Mouse (Mus musculus) MEL (cell line): ENCODE data around the gene Camkk2. TPM values are rescaled to one million over a fixed set of nuclear protein-coding genes. Genes with fewer than 3 reads are reported as not detected.
A peak's percentile ranks its signal among the peaks of the same experiment; 100 is the strongest.

Experiments used
- DNase-seq: peaks from one replicate; pipeline ENCODE4 v3.0.0; 2011; ENCODE audit warnings: low read depth, low spot score
- H3K27ac ChIP-seq: 2 replicates; pipeline ENCODE4 v1.5.1; 2012; ENCODE audit warnings: low read depth, mild to moderate bottlenecking, control low read depth, low read length, moderate library complexity; ENCODE audit not compliant: control insufficient read depth
- H3K27me3 ChIP-seq, 2 experiments: fragments of 150-350 bp in 1 of 2; sonication (generic) in 1 of 2; 2 replicates each; pipeline ENCODE4 v1.6.1; 2012; ENCODE audit warnings: low read length in 2 of 2, mild to moderate bottlenecking in 2 of 2, improper control_type of control experiment in 1 of 2, moderate library complexity in 1 of 2; ENCODE audit not compliant: insufficient read depth in 2 of 2, control insufficient read depth in 1 of 2
- H3K36me3 ChIP-seq, 2 experiments: 2 replicates each; pipeline ENCODE4 v1.6.1; 2012 to 2014; ENCODE audit warnings: low read length in 2 of 2, improper control_type of control experiment in 1 of 2, inconsistent platforms in 1 of 2, mild to moderate bottlenecking in 1 of 2; ENCODE audit not compliant: insufficient read depth in 2 of 2, control insufficient read depth in 1 of 2
- H3K4me1 ChIP-seq, 2 experiments: fragments of 150-350 bp in 1 of 2; sonication (generic) in 1 of 2; 2 replicates each; pipeline ENCODE4 v1.6.1; 2012; ENCODE audit warnings: low read length in 2 of 2, improper control_type of control experiment in 1 of 2, mild to moderate bottlenecking in 1 of 2; ENCODE audit not compliant: insufficient read depth in 2 of 2, control insufficient read depth in 1 of 2
- H3K4me3 ChIP-seq, 2 experiments: fragments of 150-350 bp in 1 of 2; sonication (generic) in 1 of 2; 2 replicates each; pipeline ENCODE4 v1.5.1; 2012; ENCODE audit warnings: low read depth in 2 of 2, low read length in 2 of 2, mild to moderate bottlenecking in 2 of 2, moderate library complexity in 2 of 2, control low read depth in 1 of 2, improper control_type of control experiment in 1 of 2; ENCODE audit not compliant: control insufficient read depth in 1 of 2, insufficient read depth in 1 of 2
- H3K79me2 ChIP-seq: 2 replicates; pipeline ENCODE4 v1.6.1; 2012; ENCODE audit warnings: mild to moderate bottlenecking, low read length, moderate library complexity; ENCODE audit not compliant: control insufficient read depth, poor library complexity, insufficient read depth
- H3K9ac ChIP-seq: 2 replicates; pipeline ENCODE4 v1.6.1; 2012; ENCODE audit warnings: low read depth, mild to moderate bottlenecking, control low read depth, low read length, moderate library complexity; ENCODE audit not compliant: control insufficient read depth, poor library complexity, severe bottlenecking
- H3K9me3 ChIP-seq: fragments of 150-350 bp; sonication (generic); replicated peaks from 2 replicates; pipeline ENCODE4 v1.6.1; 2012; ENCODE audit warnings: mild to moderate bottlenecking, low read length, improper control_type of control experiment, moderate library complexity; ENCODE audit not compliant: insufficient read depth
- CHD2 ChIP-seq: IDR thresholded peaks from 2 replicates; pipeline ENCODE4 v1.6.1; 2011; ENCODE audit warnings: low read length, improper control_type of control experiment
- E2F4 ChIP-seq: IDR thresholded peaks from 2 replicates; pipeline ENCODE4 v1.6.1; 2011; ENCODE audit warnings: low read depth, low read length, improper control_type of control experiment, borderline replicate concordance
- ELF1 ChIP-seq: IDR thresholded peaks from 2 replicates; pipeline ENCODE4 v1.6.1; 2014; ENCODE audit warnings: low read depth, mild to moderate bottlenecking, inconsistent platforms, low read length, improper control_type of control experiment, moderate library complexity
- EP300 ChIP-seq, 2 experiments: IDR thresholded peaks; 2 replicates each; pipeline ENCODE4 v1.6.1; 2011; ENCODE audit warnings: improper control_type of control experiment in 2 of 2, low read length in 2 of 2, low read depth in 1 of 2, mild to moderate bottlenecking in 1 of 2
- GATA1 ChIP-seq: IDR thresholded peaks from 2 replicates; pipeline ENCODE4 v1.6.1; 2011; ENCODE audit warnings: low read depth, low read length, improper control_type of control experiment
- MEF2A ChIP-seq: IDR thresholded peaks from 2 replicates; pipeline ENCODE4 v1.6.1; 2014; ENCODE audit warnings: low read depth, mild to moderate bottlenecking, inconsistent platforms, low read length, improper control_type of control experiment; ENCODE audit not compliant: poor library complexity, insufficient replicate concordance, severe bottlenecking; ENCODE audit errors: extremely low read depth
- MYC ChIP-seq: IDR thresholded peaks from 2 replicates; pipeline ENCODE4 v1.6.1; 2011; ENCODE audit warnings: low read depth, mild to moderate bottlenecking, low read length, improper control_type of control experiment, moderate library complexity
- POLR2AphosphoS5 ChIP-seq: IDR thresholded peaks from 2 replicates; pipeline ENCODE4 v1.6.1; 2012; ENCODE audit warnings: low read depth, borderline replicate concordance, mild to moderate bottlenecking, inconsistent platforms, low read length, moderate library complexity, mixed read lengths
- RAD21 ChIP-seq: IDR thresholded peaks from 2 replicates; pipeline ENCODE4 v1.6.1; 2011; ENCODE audit warnings: mild to moderate bottlenecking, low read depth, low read length, improper control_type of control experiment
- RCOR1 ChIP-seq: IDR thresholded peaks from 2 replicates; pipeline ENCODE4 v1.6.1; 2012; ENCODE audit warnings: low read depth, mild to moderate bottlenecking, inconsistent platforms, low read length, improper control_type of control experiment
- SMC3 ChIP-seq: IDR thresholded peaks from 2 replicates; pipeline ENCODE4 v1.6.1; 2011; ENCODE audit warnings: low read depth, low read length, improper control_type of control experiment
- TAL1 ChIP-seq: IDR thresholded peaks from 2 replicates; pipeline ENCODE4 v1.6.1; 2012; ENCODE audit warnings: mild to moderate bottlenecking, inconsistent platforms, low read length, moderate library complexity, mixed read lengths
- TCF12 ChIP-seq: IDR thresholded peaks from 2 replicates; pipeline ENCODE4 v1.6.1; 2014; ENCODE audit warnings: low read depth, mild to moderate bottlenecking, inconsistent platforms, low read length, improper control_type of control experiment, moderate library complexity
- UBTF ChIP-seq: IDR thresholded peaks from 2 replicates; pipeline ENCODE4 v1.6.1; 2012; ENCODE audit warnings: low read depth, mild to moderate bottlenecking, inconsistent platforms, low read length, improper control_type of control experiment, moderate library complexity, borderline replicate concordance; ENCODE audit not compliant: insufficient read depth
- USF1 ChIP-seq: IDR thresholded peaks from 2 replicates; pipeline ENCODE4 v1.6.1; 2014; ENCODE audit warnings: low read depth, mild to moderate bottlenecking, inconsistent platforms, low read length, improper control_type of control experiment, moderate library complexity
- ZC3H11A ChIP-seq: IDR thresholded peaks from 2 replicates; pipeline ENCODE4 v1.6.1; 2012; ENCODE audit warnings: low read depth, mild to moderate bottlenecking, inconsistent platforms, low read length, improper control_type of control experiment
- ZMIZ1 ChIP-seq: IDR thresholded peaks from 2 replicates; pipeline ENCODE4 v1.6.1; 2012; ENCODE audit warnings: low read depth, mild to moderate bottlenecking, inconsistent platforms, low read length, improper control_type of control experiment, moderate library complexity
- ZNF384 ChIP-seq: IDR thresholded peaks from 2 replicates; pipeline ENCODE4 v1.6.1; 2012; ENCODE audit warnings: low read depth, mild to moderate bottlenecking, inconsistent platforms, low read length, improper control_type of control experiment
- polyA plus RNA-seq, 2 experiments: library from polyadenylated mRNA; stranded (reverse) in 1 of 2; unstranded in 1 of 2; fragments of >175 nt in 1 of 2; fragments of >200 nt in 1 of 2; gene quantifications; 2 replicates each; pipeline versions ENCODE4 v1.2.1 to v1.2.4; 2012; ENCODE audit warnings: low replicate concordance in 2 of 2, low read depth in 1 of 2; ENCODE audit not compliant: insufficient read length in 2 of 2, insufficient read depth in 1 of 2, missing spikeins in 1 of 2
- total RNA-seq: library from RNA; depleted of rRNA; stranded (reverse); fragments of 300-350 nt; gene quantifications from 2 replicates; pipeline ENCODE4 v1.2.3, GENCODE M21; 2012

Camkk2 gene
- total and polyA plus RNA-seq, 3 experiments, result 23.7 to 24.8 TPM; not detected in 1

DNA sequence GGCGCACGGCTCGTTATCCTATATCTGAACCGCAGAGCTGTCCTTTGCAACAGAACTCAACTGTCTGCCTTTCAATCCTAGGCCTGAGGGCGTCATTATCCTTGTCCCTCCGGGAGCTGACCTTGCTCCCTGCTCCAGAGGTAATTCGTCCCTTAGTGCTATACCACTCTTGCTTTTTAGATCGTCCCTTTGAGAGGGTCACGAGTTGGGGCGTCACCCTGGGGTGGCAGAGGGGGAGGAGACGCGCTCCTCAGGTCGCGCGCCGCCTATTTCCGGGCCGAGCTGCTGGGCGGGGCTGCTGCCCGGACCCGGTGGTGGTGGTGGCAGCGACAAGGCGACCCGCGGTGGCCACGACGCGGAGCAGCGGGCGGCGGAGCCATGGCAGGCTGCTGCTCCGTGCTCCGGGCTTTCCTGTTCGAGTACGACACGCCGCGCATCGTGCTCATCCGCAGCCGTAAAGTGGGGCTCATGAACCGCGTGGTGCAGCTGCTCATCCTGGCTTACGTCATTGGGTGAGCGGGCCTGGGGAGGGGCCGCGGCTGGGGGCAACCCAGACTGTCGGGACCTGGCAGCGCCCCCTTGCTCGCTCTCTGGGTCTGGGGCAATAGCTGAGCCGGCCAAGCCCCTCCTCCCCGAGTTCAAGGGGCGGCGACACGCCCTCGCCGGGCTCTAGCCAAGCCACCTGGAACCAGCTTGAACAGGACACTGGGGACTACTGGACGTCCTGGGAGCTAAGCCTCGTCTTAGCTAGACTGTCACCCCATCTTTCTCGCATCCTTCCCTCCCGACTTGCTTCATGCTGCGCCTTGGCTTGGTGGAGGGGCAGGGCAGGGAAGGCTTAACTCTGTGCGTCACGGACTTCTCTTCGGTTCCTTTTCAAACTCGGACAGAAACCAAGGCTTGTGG lies 71.7 kb downstream of the Camkk2 start, which contains the start of gene P2rx4 (continued):
- TF ChIP-seq MEF2A, result no peak
- TF ChIP-seq USF1, result peak; percentile 81
- TF ChIP-seq ZMIZ1, result peak; percentile 83; the same call in 1 of the 2 replicates
- no peak for TF ChIP-seq ZNF384
- TF ChIP-seq GATA1, result no peak; the same call in 1 of the 2 replicates

DNA sequence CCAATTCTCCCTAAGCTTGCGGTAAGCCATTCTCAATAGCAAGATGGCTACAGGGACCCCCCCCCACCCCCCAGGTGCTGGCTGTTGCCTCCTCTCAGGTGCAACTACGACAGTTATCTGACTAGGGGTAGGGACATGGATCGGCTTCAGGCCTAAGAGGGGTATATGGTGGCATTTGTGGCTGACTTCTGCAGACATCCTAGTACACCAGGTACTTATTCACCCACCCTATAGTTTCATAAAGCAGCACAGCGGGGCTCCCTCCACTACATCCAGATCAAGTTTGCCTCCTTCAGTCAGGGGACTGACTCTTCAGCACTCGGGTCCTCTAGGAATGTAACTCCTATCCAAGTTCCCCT lies 72.3 kb downstream of the Camkk2 start:
- Histone ChIP-seq H3K9me3 (no peaks in the 10 kb centered on the region), H3K4me3 (peak overlapping the region; percentile 77), H3K36me3 (peaks cover 0 to 42% of the 10 kb centered on the region in 2 experiments; a peak in 2 of 4 replicates), H3K27ac (peak overlapping the region; percentile 83), H3K79me2 (peaks cover 7% of the 10 kb centered on the region), H3K4me1 (peaks cover 18 to 38% of the 10 kb centered on the region in 2 experiments), H3K9ac (peak overlapping the region; percentile 81), H3K27me3 (no peaks in the 10 kb centered on the region)
- TF ChIP-seq ELF1, result no peak
- no peak for TF ChIP-seq ZC3H11A
- no peak for TF ChIP-seq TAL1
- TF ChIP-seq POLR2AphosphoS5, result no peak
- TF ChIP-seq ZNF384, result no peak
- no peak for TF ChIP-seq TCF12
- no peak for TF ChIP-seq E2F4
- no peak for TF ChIP-seq SMC3
- no peak for TF ChIP-seq EP300 (IDR thresholded peaks at IDR 0.05; ENCODE audit: low read depth in 1 of 2, low read length in 2 of 2)
- no peak for TF ChIP-seq MYC
- TF ChIP-seq ZMIZ1, result no peak
- no peak for TF ChIP-seq USF1
- no peak for TF ChIP-seq UBTF
- no peak for TF ChIP-seq CHD2
- DNase-seq, result no peak

DNA sequence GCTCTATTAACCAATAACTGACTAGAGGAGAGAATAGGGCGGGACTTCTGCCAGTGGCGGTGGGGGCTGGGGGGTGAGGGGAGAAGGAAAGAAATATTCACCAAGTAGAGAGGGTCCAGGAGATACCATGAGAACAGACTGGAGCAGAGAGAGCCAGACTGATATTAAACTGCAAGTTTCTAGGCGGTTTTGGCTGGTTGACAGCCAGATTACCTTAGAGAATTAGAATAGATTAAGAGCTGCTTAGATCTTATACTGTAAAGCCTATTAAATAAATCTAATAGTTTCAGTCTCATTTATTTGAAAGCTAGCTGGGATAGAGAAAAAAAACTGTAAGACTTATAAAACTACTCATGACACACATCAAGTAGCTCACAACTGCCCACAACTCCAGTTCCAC lies 74.0 kb downstream of the Camkk2 start:
- DNase-seq, result no peak
- Histone ChIP-seq H3K36me3 (peaks cover 0 to 53% of the 10 kb centered on the region in 2 experiments; a peak in 2 of 4 replicates), H3K4me3 (no peak overlapping the region), H3K27ac (no peak overlapping the region), H3K27me3 (no peaks in the 10 kb centered on the region), H3K79me2 (peaks cover 7% of the 10 kb centered on the region), H3K4me1 (peaks cover 27 to 47% of the 10 kb centered on the region in 2 experiments), H3K9ac (no peak overlapping the region), H3K9me3 (no peaks in the 10 kb centered on the region)
- TF ChIP-seq RCOR1 (peak; percentile 50; the same call in 1 of the 2 replicates), RAD21 (no peak)
